Mouse (Mus musculus): ENCODE data around the gene Dpp9.

DNA sequence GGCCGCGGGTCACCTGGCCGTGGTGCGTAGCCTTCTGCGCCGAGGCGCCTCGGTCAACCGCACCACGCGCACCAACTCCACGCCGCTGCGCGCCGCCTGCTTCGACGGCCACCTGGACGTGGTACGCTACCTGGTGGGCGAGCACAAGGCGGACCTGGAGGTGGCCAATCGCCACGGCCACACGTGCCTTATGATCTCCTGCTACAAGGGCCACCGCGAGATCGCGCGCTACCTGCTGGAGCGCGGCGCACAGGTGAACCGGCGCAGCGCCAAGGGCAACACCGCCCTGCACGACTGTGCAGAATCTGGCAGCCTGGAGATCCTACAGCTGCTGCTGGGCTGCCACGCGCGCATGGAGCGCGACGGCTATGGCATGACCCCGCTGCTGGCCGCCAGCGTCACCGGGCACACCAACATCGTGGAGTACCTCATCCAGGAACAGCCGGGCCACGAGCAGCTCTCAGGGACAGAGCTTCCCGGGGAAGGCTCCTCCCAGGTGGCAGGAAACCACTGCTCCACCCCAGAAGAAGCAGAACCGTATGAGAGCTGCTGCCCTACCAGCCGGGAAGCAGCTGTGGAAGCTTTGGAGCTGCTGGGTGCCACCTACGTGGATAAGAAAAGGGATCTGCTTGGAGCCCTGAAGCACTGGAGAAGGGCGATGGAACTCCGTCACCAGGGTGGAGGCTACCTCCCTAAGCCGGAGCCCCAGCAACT lies 38.6 kb upstream of the Dpp9 start:
- TF ChIP-seq CTCF (IDR thresholded peaks at IDR 0.05; ENCODE audit: low read depth): no peak
- TF ChIP-seq EP300 (IDR thresholded peaks at IDR 0.05; ENCODE audit: low read depth): no peak
